Mouse (Mus musculus) cerebellum, adult 2 months (tissue): ENCODE results near the gene Crabp2.
"Not testable (repeated sequence)": the region's sequence is repeated elsewhere in the genome, so short reads cannot be mapped to it uniquely, and the experiment has no call there.

Experiments used
- CTCF ChIP-seq: fragments of 200-500 bp; IDR thresholded peaks from 2 replicates; pipeline ENCODE4 v1.5.1; 2011; ENCODE audit warnings: low read depth, mild to moderate bottlenecking, control low read depth, low read length, moderate library complexity, borderline replicate concordance; ENCODE audit not compliant: insufficient read depth
- POLR2A ChIP-seq: fragments of 200-500 bp; IDR thresholded peaks from 2 replicates; pipeline ENCODE4 v1.6.1; 2011; ENCODE audit warnings: low read length, control low read depth, borderline replicate concordance; ENCODE audit not compliant: insufficient read depth

DNA sequence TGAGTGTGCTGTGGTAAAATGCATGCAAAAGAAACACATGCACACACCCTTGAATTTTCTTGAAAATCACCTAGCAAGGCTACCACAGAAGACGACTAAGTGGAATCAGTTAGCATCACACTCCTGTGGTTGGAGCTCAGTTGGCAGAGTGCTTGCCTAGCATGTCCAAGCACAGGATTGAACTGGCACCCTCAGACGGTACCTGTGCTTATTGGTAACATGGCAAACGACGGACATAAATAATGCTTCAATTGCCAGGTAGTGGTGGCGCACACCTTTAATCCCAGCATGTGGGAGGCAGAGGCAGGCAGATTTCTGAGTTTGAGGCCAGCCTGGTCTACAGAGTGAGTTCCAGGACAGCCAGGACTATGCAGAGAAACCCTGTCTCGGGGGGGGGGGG is 46.5 kb upstream of the Crabp2 start:
- not testable (repeated sequence) for TF ChIP-seq CTCF, POLR2A
